Mouse (Mus musculus) kidney, adult 2 months (tissue): ENCODE data around the gene Herc3. TPM values are rescaled to one million over a fixed set of nuclear protein-coding genes. Genes with fewer than 3 reads are reported as not detected.

Experiments
- DNase-seq: peaks from one replicate; pipeline ENCODE4 v3.0.0; 2021
- H3K27ac ChIP-seq: fragments of 200-500 bp; 2 replicates; pipeline ENCODE4 v1.5.1; 2012; ENCODE audit warnings: low read depth, low read length, control low read depth, inconsistent platforms; ENCODE audit not compliant: insufficient read depth
- H3K27me3 ChIP-seq: fragments of 200-500 bp; replicated peaks from 2 replicates; pipeline ENCODE4 v1.6.1; 2012; ENCODE audit warnings: mild to moderate bottlenecking, moderate library complexity, low read length, inconsistent platforms; ENCODE audit not compliant: control insufficient read depth, insufficient read depth
- H3K36me3 ChIP-seq: fragments of 200-500 bp; 2 replicates; pipeline ENCODE4 v1.6.1; 2012; ENCODE audit warnings: mild to moderate bottlenecking, moderate library complexity, low read length, inconsistent platforms; ENCODE audit not compliant: control insufficient read depth, insufficient read depth
- H3K4me1 ChIP-seq: fragments of 200-500 bp; 2 replicates; pipeline ENCODE4 v1.6.1; 2011; ENCODE audit warnings: low read length; ENCODE audit not compliant: control insufficient read depth, insufficient read depth
- H3K4me3 ChIP-seq: fragments of 200-500 bp; 2 replicates; pipeline ENCODE4 v1.5.1; 2011; ENCODE audit warnings: mild to moderate bottlenecking, low read depth, low read length, control low read depth; ENCODE audit not compliant: insufficient read depth
- CTCF ChIP-seq: fragments of 200-500 bp; conservative IDR thresholded peaks from 2 replicates; pipeline ENCODE4 v1.5.1; 2011; ENCODE audit warnings: low read depth, mild to moderate bottlenecking, control low read depth, low read length, moderate library complexity, mixed read lengths; ENCODE audit not compliant: insufficient read depth, insufficient read length
- POLR2A ChIP-seq: fragments of 200-500 bp; IDR thresholded peaks from one replicate; pipeline ENCODE4 v1.6.1; 2011; ENCODE audit warnings: low read depth, low read length, control low read depth
- WGBS: fragments of 180-500 bp; shearing (Covaris S2); methylation state at CpG from one replicate; pipeline ENCODE4 v1.1.7; 2018; 5-methylcytosine and 5-hydroxymethylcytosine counted together
- polyA plus RNA-seq: library from polyadenylated mRNA; depleted of rRNA; stranded (reverse); fragments of >200 nt; gene quantifications from 2 replicates; pipeline ENCODE4 v1.2.3, GENCODE M21; 2012

The Herc3 gene
- polyA plus RNA-seq, 1 experiment = 28.9 TPM

DNA sequence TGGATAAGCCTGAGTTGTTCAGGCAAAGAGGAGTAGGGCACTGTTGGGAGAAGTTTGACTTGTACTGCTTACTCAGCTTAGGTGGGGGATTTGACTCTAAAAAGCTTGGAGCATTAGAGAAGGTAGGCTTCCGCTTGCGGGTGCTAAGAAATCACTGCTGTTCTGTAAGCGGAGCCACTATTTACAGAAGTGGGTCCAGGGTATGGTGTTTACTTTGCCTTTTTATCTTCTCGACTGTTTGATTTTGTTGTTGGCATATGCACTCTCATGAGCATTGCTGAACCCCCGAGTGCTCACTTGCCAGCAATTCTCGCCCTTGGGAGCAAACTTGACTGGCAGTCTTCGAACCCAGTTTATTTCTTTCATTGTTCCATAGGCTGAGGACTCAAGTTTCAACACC is 69.3 kb downstream of the Herc3 start:
- Histone ChIP-seq H3K36me3 (peaks cover 2% of the 10 kb centered on the region), H3K27ac (no peak overlapping the region), H3K4me1 (no peaks in the 10 kb centered on the region), H3K4me3 (no peak overlapping the region), H3K27me3 (no peaks in the 10 kb centered on the region)
- WGBS = 87% methylated on average over 7 of the region's 7 CpGs
- DNase-seq = no peak
- TF ChIP-seq CTCF = no peak
- TF ChIP-seq POLR2A = no peak

DNA sequence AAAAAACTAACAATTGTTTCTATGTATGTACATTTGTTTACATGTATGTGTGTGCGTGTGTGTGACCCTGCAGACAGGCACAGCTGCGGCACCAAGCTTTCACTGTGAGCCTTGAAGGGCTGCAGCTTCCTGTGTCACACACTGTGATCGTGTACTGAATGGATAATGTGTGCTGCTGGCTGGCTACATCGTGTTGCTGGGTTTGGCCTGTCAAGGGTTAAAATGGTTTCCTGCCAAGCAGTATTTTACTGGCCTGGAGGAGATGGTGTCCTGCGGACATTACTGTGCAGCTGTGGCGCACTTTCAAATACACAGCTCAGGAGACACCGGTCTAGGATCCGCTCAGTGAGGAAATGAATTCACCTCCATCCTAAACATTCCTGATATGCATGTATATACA is 71.9 kb downstream of the Herc3 start:
- Histone ChIP-seq H3K36me3 (peaks cover 1% of the 10 kb centered on the region), H3K27me3 (no peaks in the 10 kb centered on the region), H3K27ac (no peak overlapping the region), H3K4me3 (no peak overlapping the region), H3K4me1 (no peaks in the 10 kb centered on the region)
- no peak for TF ChIP-seq POLR2A
- TF ChIP-seq CTCF = no peak
- DNase-seq = no peak
- 57% methylated on average over 8 of the region's 8 CpGs for WGBS

DNA sequence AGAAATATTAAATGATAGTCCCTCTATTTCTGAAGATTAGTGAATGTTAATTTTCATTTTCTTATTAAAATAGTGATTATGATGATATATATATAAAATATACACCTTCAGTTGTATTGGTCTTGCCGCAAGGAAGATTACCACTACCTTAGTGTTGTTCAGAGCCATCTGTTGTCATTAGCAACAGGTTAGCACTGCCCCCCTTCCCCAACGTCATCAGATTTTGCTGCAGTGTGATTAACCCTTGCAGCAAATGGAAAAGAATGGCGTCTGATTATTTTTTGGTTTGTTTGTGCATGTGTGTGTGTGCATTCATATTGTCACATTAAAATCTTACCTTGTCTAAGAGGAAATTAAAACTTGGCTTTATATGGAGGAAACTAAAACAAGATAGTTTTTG is 73.3 kb downstream of the Herc3 start:
- WGBS = 75% methylated on average over 3 of the region's 3 CpGs
- H3K4me3 ChIP-seq = no peak overlapping the region
- no peak for DNase-seq
- H3K36me3 ChIP-seq = peaks cover 1% of the 10 kb centered on the region
- TF ChIP-seq CTCF (no peak), POLR2A (no peak)
- no peak overlapping the region for H3K27ac ChIP-seq
- no peaks in the 10 kb centered on the region for H3K27me3 ChIP-seq
- no peaks in the 10 kb centered on the region for H3K4me1 ChIP-seq

DNA sequence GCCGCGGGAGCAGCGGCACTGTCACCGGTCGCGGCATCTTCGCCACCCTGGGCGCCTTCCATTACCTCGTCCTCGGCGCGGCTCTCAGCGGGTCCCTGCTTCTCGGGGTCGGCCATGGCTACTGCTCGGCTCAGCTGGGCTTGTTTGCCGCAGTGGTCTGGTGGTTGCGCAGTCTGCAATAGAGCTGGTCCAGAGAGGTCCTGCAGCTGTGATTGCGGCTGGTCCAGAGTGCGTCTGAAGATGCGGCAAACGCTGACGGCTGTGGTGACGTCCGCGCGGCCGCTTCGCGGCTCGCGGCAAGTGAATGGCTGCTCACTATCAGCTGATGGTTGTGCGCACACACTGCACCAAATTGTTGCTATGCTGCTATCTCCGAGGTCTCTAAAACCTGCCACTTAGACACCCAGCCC is 75.6 kb downstream of the Herc3 start, which contains the start of gene Nap1l5:
Nap1l5 (minus strand) TSS at position 225 of the 410 bp plus-strand sequence.
- H3K4me1 ChIP-seq = no peaks in the 10 kb centered on the region
- TF ChIP-seq POLR2A (no peak), CTCF (no peak)
- H3K27ac ChIP-seq = no peak within 1 kb of the TSS
- peak within 1 kb of the TSS; percentile 38; the same call in 1 of the 2 replicates for H3K4me3 ChIP-seq
- 67% methylated on average over 34 of the region's 34 CpGs for WGBS
- DNase-seq = peak; percentile 14
- H3K36me3 ChIP-seq = peaks cover 1% of the 10 kb centered on the region; the same call in 1 of the 2 replicates
- no peaks in the 10 kb centered on the region for H3K27me3 ChIP-seq

DNA sequence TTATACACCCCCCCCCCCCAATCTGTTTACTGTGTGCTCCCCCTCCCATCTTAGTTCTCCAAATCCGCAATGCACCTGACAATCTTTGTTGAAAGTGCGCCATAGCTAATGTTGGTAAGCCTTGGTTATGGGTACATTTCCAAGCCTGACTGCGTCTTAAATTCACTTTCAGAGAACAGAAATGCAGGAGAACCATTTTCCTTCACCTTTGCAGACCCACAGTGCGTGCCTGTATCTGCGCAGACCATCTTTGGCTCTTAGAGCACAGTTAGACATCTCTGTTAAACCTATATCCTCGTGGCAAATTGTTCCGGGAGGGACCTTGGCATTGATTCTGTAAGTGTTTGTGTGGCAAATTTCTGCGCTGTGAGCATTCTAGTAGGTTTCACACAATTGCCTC is 76.1 kb downstream of the Herc3 start:
- WGBS = 93% methylated on average over 8 of the region's 8 CpGs
- Histone ChIP-seq H3K27me3 (no peaks in the 10 kb centered on the region), H3K27ac (no peak overlapping the region), H3K36me3 (peaks cover 1% of the 10 kb centered on the region; the same call in 1 of the 2 replicates), H3K4me1 (no peaks in the 10 kb centered on the region), H3K4me3 (no peak overlapping the region)
- TF ChIP-seq CTCF (no peak), POLR2A (no peak)
- DNase-seq = no peak

DNA sequence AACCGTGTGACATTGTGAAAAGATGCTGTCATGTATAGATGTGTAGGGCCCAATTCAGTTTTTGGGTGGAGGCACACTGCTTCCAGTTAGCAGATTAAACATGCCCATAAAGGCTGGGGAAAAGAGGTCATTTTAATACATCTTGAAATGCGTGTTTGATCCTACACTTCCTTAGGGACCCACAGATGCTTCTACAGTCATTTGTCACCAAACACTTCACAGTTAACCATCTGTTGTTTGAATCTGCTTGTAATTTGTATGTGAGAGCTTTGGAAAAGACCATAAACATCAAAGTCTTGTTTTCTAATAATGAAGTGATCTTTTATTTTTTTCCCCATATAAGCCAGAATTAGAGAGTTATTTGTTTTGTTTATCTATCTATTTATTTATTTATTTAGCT is 76.5 kb downstream of the Herc3 start:
- Histone ChIP-seq H3K27me3 (no peaks in the 10 kb centered on the region), H3K36me3 (peaks cover 1% of the 10 kb centered on the region; the same call in 1 of the 2 replicates), H3K4me1 (no peaks in the 10 kb centered on the region), H3K27ac (no peak overlapping the region), H3K4me3 (no peak overlapping the region)
- 98% methylated on average over 2 of the region's 2 CpGs for WGBS
- no peak for DNase-seq
- no peak for TF ChIP-seq POLR2A
- TF ChIP-seq CTCF = no peak

DNA sequence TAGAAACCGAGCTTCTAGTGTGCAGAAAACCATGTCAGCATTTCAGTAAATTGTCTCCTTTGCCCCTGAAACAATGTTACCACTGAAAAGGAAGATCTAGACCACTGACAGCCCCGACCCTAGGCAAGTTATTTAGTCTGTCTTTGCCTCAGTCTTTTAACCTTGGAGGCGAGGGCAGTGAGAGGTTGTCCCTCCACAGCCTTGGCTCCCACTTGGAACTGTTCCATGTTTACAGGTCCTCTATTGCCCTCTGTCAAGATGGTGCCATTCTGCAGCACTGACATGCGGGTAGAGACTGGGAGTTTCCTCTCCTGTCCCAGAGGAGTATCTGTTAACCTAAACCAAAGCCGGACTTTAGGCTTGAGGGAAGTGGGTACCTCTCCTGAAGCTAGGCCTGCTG is 81.6 kb downstream of the Herc3 start:
- Histone ChIP-seq H3K4me1 (no peaks in the 10 kb centered on the region), H3K27ac (no peak overlapping the region), H3K36me3 (no peaks in the 10 kb centered on the region; the same call in 1 of the 2 replicates), H3K27me3 (no peaks in the 10 kb centered on the region), H3K4me3 (no peak overlapping the region)
- no peak for TF ChIP-seq POLR2A
- no peak for TF ChIP-seq CTCF
- DNase-seq = no peak
- 64% methylated on average over 5 of the region's 5 CpGs for WGBS
